Mouse (Mus musculus) urinary bladder, postnatal 36 days (tissue): Measurements from ENCODE around the gene Gstm3.
"Not testable (repeated sequence)": the region's sequence is repeated elsewhere in the genome, so short reads cannot be mapped to it uniquely, and the experiment has no call there.

ENCODE experiments used
- DNase-seq, 2 experiments: peaks; one replicate each; pipeline ENCODE4 v3.0.0; 2022; ENCODE audit warnings: low spot score in 2 of 2, mixed read lengths in 1 of 2

Gstm3 gene

DNA sequence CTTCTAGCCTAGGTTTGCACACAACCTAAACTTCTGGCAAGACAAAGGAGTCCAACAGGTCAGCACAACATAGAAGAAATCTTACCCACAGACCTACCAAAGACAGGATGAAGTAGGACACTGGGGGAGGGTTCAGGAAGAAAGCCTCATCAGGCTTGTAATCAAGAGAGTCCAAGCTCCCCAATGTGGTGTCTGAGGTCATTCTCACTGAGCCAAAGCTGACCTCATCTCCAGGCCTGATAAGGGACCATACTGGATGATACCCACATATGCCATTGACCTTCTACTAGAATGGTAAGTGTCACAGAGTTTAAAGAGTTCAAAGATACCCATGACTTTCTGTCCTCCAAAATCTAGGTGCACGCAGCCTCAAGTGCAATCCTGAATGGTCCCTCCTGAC lies 5.2 kb upstream of the Gstm3 start:
- DNase-seq, result no peak

DNA sequence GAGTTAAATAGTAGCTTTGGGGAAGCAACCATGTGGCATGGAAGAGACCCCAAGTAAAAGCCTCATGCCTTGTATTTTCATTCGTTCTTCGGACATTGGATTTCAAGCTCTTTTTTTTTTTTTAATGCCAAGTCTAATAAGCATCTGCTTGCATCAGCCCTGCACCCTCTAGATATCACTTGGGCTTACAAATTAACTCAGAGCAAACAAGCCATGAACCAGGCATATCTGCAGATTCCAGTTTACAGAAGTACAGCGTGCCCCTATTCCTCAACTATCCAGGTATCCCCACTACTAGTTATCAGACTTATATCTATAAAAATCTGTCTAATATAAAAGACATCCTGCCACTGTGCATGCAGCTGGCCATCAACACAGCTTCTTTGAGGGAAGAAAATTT lies 3.0 kb upstream of the Gstm3 start:
- no peak for DNase-seq

DNA sequence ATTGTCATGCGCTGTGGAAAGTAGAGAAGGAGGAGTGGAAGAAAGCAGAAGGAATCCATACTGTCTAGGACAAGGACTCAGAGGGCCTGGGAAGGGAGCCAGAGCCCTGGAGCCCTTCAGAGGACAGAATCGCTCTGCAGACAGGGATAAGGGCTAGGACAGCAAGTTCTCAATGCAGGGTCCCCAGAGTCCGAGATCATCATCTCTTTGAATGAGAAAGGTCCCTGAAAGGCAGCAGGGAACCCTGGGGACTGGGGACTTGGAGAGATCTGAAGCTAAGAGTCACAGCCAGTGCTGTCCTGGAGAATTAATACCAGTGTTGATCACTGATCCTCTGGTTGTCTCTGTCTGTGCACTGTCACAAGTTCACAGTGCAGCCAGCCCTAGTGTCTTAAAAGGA lies 2.0 kb upstream of the Gstm3 start:
- DNase-seq, result not testable (repeated sequence)

DNA sequence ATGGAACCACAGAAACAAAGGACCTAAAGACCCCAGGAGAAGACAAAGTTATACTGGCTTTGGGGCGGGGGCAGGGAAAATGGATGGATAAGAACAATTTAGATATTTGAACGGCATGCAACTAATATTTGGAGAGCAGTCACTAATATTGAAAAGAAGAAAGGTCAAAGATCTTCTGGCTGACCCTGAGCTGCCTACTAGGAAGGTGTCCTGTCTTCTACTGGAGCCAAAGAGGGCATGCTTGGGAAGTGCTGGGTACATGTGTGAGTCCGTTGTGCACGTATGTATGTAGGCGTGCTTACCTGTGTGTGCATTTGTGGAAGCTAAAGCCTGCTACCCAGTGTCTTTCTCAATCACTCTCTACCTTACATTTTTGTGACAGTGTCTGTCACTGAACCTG lies 2.5 kb downstream of the Gstm3 start:
- DNase-seq, result no peak

DNA sequence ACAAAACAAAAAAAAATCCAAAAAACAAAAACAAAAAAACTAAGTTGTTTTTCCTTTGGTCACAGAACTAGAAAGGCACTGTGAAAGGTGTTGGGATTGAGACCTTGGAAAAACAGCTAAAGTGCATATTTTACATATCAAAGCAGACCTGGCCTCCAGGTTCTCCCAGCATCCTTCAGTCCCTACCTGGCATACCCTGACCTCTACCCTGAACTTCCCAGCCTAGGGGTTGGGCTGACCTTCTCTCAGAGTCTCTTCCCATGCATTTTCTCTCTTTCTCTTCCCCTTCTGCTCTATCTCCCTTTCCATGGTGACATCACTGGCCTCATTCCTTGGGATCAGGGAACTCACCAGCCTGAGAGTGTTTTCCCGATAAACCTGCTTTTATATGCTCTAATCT lies 3.5 kb downstream of the Gstm3 start:
- DNase-seq, result no peak

DNA sequence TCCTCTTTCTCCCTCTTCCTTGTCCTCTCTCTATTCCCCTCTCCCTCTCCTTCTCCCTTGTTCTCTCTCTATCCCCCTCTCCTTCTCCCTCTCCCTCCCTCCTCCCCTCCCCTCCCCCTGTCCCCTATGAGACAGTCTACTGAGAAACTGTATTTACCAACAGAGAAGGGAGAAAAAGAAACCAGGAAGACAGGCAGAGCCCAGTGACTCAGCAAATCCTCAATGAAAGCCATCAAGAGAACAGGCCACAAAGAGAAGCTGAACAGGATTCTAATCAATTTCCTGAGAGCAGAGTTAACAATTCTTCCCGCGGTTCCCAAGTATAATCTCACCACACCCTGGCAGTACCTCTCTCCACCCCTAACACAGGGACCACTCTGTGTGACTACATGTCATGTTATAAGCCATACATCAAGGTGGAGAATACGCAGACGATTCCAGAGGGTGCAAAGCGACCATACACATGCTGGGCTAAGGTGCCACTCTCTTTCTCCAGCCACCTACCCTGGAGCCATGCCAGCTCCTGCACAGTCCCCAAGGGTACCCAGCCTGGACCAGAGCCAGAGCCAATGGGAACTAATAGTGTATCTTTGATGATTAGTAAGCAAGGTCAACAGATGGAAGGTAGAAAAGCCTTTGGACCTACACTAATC lies 4.3 kb downstream of the Gstm3 start:
- no peak for DNase-seq

DNA sequence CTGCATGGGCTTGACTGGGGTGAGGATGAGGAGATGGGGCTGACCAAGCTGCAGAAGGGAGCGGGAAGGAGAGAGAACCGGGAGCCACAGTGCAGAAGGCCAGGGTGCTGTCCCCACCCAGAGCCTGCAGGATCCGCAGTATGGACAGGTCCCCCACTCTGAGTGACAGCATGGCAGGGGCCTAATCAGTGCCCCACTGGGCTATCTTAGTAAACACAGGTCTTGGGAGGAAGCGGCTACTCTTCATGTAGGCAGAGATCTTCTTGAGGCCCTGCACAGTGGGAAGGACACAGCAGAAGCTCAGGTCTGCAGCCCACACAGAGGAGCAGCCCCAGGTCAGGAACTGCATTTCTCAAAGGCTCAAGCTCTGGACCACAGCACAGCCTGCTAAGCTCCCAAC lies 5.1 kb downstream of the Gstm3 start:
- DNase-seq, result no peak

DNA sequence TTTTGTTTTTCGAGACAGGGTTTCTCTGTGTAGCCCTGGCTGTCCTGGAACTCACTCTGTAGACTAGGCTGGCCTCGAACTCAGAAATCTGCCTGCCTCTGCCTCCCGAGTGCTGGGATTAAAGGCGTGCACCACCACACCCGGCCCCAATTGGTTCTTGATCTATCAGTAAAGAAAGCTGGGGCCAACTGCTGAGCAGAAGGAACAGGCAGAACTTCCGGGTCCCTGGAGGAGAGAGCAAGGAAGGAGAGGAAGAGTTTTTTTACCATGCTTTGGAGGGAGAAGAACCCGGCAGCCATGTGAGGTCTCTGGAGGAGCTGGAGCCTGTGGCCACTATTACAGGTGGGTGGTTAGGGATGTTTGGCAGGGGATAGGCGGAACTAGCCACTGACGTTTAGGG lies 13.8 kb downstream of the Gstm3 start:
- DNase-seq, result not testable (repeated sequence)

DNA sequence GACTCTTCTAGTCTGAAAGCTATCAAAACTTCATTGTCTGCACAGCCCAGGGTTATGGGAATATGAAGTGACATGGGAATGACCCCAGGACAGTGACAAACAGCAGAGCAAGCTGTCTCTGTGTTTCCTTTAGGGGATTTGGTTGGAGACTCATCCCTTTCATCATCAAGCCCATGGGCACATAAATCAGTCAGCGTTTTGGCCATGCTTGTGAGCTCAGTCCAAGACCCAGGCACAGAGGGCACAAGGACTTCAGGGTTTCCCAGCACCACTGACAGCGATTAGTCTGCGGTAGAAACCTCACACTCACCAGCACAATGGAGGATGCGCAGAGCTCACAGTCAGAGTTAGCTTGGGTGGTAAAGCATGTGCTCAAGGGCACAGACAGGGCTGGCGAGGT lies 15.2 kb downstream of the Gstm3 start:
- no peak for DNase-seq

DNA sequence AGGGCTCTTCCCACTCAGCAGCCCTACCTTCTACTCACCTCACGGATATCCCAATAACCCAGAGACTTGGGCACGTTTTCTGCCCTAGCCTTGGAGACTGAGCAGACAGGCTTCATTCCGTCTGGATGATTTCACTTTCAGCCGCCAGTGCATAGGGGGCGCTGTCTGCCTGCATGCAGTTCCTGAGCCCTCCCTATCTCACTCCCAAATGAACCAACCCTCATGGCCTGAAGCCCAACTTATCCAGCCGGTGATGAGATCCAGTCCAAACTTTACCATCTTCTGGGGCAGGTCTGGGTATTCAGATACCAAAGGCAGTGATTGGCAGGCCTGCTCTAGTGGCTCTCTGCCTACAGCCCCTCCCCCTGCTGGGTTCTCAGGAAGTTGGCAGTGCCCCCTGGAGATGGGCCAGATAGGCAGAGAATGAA lies 15.7 kb downstream of the Gstm3 start:
- peak; percentile 66 to 79 for DNase-seq

DNA sequence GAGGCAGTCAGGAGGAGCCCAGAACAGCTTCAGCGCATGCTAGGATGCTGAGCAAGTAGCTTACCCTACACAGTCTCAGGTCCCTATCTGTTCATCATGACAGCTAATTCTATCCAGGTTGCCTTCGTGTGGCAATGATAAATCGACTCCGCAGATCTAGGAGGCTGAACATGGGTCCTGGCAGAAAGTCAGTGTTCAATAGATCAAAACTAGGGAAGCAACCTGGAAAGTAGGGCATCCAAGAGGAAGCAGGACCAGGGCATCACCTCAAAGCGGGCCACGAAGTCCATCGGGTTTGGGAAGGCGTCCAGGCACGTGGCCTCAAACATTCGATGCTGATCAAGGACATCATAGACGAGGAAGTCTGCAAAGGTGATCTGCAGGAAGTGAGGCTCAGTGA lies 18.6 kb downstream of the Gstm3 start:
- DNase-seq, result no peak

DNA sequence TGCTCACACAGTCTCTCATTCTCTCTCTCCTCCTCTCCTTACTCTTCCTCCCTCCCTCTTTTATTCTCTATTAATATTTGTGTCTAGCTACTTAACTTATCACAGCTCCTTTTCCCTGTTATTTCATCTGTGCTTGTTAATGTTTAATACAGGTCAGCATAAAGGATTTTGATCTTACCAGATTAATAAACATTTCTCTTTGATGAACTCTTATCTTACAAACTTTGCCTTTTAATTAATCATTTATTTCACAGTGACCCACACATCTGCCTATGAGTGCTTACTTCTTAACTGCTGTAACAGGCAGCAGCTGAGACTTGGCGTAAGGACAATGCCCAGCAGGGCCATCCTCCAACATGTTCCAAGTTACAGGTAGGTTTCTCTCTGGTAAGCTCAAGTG lies 19.6 kb downstream of the Gstm3 start:
- not testable (repeated sequence) for DNase-seq

DNA sequence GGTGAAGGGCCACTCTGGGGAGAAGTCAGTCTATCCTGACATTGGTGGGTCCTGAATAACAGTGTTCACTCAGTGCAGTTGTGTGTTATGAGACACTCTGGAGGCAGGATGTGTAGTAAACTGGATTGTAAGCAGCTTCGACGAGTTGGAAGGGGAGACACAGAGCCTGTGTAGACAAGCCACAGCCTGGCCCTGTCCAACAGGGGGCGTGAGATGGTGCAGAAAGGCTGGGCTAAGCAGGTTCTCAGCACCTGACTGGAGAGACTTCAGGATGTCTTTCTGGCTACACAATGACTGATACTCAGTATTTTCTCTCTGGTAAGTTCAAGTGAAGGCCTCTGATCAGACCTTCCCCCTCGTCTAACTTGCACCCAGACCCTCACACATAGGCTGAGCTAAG lies 23.4 kb downstream of the Gstm3 start:
- DNase-seq, result no peak

DNA sequence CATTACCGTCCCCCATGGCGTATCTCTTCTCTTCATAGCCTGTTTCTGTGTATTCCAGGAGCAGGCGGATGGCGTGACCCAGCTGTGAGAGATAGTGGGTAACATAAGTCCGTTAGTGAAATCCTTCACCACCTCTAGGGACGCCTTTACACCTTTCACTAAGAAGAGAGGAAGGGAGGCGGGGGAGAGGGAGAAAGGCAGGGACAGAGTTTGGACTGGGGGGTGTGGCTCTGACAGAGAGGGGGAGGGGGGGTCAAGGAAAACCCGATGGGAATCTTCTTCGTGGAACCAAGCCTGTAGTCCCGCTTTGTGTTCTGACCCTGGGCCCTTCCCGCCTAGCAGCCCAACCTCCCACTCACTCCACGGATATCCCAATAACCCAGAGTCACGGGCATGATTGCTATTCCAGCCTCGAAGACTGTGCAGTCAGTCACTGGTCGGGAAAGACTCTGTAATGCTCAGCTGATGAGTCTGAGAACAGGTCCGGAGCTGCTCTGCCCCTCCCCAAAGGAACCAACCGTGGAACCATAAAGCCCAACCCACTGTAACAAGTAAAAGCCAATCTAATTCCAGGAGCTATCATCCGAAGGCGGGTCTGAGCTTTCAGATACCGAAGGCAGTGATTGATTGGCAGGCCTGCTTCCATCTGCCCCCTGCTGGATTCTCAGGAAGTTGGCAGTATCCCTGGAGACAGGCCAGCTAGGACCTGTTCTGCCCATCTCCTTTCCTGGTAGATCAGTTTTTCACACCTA lies 25.7 kb downstream of the Gstm3 start, which contains the start of gene Gstm6:
Gene Gstm6 (minus strand): TSS at position 511 of the 752 bp plus-strand sequence.
- DNase-seq, result no peak

DNA sequence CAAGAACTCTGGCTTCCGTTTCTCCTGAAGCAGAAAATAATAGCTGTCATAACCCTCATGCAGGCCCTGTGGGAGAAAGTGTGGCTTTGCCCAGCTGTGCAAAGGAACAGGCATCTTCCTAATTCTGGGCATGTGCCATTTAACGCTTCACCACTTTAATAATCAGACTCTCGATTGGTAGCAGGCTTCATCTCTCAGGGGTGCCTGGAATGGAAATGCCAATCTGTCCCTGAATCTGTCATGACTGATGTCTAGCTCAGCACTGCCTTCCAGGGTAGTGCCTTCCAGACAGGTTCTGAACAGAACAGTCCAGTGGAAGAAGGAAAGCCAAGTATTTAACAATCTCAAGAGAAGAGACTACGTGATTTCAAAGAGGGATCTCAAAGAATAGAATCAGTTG lies 27.8 kb downstream of the Gstm3 start:
- no peak for DNase-seq

DNA sequence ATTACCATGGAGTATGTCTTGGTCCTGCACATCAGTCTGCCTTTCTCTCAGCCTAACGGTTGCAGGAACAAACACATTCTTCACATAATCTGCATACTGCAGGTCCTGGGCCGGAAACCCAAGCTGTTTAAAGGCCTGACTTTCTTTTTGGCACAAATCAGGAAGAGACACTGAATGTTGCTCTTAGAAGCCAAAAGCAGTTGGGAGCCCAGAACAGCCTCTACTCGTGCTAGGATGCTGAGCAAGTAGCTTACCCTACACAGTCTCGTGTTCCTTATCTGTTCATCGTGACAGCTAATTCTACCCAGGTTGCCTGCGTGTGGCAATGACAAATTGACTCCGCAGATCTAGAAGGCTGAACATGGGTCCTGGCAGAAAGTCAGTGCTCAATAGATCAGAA lies 28.6 kb downstream of the Gstm3 start:
- DNase-seq, result no peak

DNA sequence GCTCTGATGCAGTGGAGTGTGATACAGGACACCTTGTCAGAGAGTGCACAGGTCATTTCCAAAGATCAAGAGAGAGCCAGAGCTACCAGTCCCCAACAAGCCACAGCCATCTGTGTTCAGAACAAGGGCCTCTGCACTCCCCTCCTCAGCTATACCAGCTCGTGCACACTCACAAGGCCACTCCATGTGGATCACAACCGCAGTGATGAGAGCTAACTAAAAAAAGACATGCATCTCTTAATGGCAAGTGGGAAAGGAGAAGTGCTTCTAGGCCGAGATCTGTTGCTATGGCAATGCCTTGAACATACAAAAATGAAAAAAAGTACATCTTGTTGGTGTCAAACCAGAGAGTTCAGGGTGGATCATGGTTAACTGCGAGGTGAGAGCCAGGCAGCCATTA lies 29.3 kb downstream of the Gstm3 start:
- no peak for DNase-seq

DNA sequence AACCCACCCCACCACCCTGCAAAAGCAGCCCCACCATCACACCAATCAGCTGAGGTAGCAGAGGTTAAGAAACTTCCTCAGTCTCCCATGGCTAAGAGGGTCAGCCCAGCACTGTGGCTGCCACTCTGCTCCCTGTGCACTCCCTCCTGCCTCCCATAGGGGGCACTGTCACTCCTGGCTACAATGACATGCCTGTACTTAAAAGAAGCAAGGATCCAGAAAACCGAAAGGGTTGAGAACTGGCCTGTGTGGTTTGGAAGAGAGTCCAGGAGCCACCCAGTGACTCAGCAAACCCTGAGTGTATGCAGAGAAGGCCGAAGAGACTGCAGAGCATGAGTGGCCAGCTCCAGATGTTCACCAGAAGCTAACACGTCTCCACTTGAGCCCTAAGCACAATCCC lies 29.7 kb downstream of the Gstm3 start:
- peak; percentile 75 to 82 for DNase-seq

DNA sequence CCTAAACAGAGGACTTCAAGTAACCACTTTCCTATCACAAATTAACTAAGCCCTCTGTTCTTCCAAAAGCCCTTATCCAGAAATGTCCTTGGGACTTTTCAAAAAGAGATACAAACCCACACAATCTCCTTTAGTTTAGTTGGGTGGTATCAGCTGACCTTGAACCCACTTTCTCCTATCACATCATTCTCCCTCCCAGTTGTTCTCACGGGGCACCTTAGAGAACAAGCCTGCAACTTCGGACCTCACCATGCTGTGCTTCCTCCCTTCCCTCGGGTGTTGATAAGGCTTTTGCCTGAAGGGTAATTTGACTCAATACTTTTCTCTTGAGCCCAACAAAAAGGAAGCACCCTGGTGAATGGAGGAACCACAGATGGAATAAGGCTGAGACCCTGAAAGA lies 33.2 kb downstream of the Gstm3 start:
- no peak for DNase-seq

DNA sequence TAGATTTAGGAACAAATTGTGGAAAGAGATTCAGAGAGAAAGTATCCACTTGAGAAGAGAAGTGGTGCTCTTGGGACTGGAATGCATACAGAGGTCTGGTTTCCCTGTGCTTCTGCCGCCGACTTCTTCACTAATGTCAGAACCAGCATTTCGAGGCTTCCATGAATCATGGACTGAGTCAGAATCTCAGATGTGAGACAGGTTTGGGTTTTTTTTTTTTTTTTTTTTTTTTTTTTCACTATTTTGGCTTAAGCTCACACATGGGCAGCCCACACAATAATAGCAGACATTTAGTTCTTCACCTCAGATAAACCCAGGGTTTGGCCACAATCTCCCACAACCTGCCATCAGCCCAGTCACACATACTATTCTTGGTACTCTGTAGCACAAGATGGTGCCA lies 33.8 kb downstream of the Gstm3 start:
- no peak for DNase-seq

DNA sequence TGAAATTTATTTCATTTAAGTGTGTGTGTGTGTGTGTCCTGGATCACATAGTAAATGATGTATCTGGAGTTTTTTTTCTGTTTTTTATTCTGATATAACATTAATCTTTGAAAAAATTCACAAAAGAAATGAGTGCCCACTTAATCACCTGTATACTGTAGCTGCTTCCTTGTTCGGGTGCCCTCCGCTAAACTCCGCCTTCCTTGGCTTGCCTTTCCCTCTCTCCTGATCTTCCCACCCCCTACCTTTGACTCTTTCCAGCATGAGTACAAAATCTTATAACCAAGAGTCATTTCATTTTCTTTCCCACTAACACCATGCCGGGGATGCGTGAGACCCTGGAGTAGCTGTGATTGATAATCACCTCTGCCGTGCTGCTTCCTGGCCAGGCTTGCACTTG lies 37.0 kb downstream of the Gstm3 start:
- no peak for DNase-seq

DNA sequence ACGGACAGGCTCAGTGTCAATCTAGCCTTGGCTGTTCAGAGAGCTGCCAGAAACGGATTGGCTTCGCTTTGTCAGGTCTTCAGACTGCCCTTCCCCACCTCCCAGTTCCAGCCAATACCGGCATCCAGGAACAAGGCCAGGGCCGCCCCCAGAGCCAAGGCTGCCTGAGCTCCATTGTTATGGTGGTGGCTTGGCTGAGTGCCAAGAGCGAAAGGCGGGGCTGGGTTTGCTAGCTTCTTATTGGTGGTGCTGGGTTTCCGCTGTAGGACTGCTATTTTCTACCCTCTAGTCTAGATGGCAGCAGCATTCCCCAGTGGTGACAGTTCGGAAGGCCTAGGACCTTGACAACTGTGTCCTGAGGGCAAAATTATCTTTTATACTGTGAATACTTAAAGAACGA lies 37.4 kb downstream of the Gstm3 start, which contains the start of gene Gstm7:
Gene Gstm7 (minus strand): TSS at position 148 of the 400 bp plus-strand sequence.
- peak; percentile 86 to 95 for DNase-seq

DNA sequence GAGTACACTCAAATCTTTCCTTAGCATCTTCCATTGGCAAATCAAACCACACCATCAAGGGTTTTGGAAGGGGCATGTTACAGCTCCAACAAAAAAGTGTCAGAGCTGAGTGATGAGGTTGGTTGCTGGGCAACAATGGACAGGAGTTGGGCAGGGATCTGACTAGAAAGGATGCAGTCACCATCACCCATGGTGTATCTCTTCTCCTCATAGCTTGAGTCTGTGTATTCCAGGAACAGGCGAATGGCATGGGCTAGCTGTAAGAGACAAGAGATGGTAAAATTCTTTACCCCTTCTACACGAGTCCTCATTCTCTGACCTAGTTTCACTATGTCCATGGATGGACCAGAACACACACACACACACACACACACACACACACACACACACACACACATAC lies 37.9 kb downstream of the Gstm3 start:
- DNase-seq, result no peak
